Mouse (Mus musculus): Measurements from ENCODE around the gene Setd3. TPM values are rescaled to one million over a fixed set of nuclear protein-coding genes. Genes with fewer than 3 reads are reported as not detected.

Setd3 gene
- polyA plus RNA-seq, 1 experiment from 2014 or later: 90.8 TPM

DNA sequence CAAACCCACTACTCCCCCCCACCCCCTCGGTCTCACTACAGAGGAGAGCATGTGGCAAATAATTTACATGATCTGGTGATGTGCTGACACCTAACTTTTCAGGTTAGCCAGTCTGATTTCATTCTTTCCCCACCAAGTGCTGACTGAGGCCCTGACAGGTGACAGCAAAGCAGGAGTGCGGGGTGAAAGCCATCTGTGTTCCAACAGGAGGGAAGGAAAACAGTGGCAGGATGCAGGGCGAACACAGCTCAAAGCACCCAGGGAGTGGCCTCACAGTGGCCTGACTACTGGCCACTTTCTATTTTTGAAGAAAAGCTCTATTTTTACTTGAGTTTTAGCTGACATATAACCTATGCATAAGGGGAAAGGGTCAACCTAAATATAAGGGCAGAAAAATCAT lies 15.4 kb downstream of the Setd3 start:
- Histone ChIP-seq H3K36me3 (ENCODE audit: control insufficient read depth, insufficient read depth, low read length) (peaks cover 10% of the 10 kb centered on the region), H3K9ac (ENCODE audit: low read depth, low read length) (no peak overlapping the region), H3K4me3 (ENCODE audit: low read length) (no peak overlapping the region), H3K4me2 (ENCODE audit: low read depth, low read length) (no peak overlapping the region), H3K4me1 (ENCODE audit: control insufficient read depth, insufficient read depth, low read length) (peaks cover 1% of the 10 kb centered on the region), H3K27ac (ENCODE audit: low read length) (no peak overlapping the region), H3K9me3 (ENCODE audit: control insufficient read depth, low read length) (no peaks in the 10 kb centered on the region), H3K27me3 (replicated peaks; ENCODE audit: control insufficient read depth, insufficient read depth, low read length) (no peaks in the 10 kb centered on the region)
- no peak for ATAC-seq
- WGBS: 89% methylated on average over 3 of the region's 3 CpGs

DNA sequence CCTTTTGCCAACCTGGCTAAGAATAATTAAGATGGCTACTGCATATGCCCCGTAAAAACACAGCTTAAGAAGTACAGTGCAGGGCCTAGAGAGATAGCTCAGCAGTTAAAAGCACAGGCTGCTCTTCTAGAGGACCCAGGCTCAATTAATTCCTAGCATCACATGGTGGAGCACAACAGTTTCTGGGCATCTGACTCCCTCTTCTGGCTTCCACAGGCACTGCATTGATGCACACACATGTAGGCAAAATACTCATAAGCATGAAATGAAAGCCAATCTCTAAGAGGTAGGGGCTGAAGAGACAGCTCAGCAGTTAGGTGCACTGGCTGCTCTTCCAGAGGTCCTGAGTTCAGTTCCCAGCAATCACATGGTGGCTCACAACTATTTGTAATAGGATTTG lies 17.1 kb downstream of the Setd3 start:
- WGBS: 91% methylated on average over 1 of the region's 1 CpGs
- no peak overlapping the region for H3K4me2 ChIP-seq (ENCODE audit: low read depth, low read length)
- no peak overlapping the region for H3K4me3 ChIP-seq (ENCODE audit: low read length)
- H3K27ac ChIP-seq (ENCODE audit: low read length): no peak overlapping the region
- H3K9me3 ChIP-seq (ENCODE audit: control insufficient read depth, low read length): no peaks in the 10 kb centered on the region
- no peaks in the 10 kb centered on the region for H3K27me3 ChIP-seq (replicated peaks; ENCODE audit: control insufficient read depth, insufficient read depth, low read length)
- no peak overlapping the region for H3K9ac ChIP-seq (ENCODE audit: low read depth, low read length)
- H3K4me1 ChIP-seq (ENCODE audit: control insufficient read depth, insufficient read depth, low read length): no peaks in the 10 kb centered on the region
- peaks cover 15% of the 10 kb centered on the region for H3K36me3 ChIP-seq (ENCODE audit: control insufficient read depth, insufficient read depth, low read length)
- no peak for ATAC-seq

DNA sequence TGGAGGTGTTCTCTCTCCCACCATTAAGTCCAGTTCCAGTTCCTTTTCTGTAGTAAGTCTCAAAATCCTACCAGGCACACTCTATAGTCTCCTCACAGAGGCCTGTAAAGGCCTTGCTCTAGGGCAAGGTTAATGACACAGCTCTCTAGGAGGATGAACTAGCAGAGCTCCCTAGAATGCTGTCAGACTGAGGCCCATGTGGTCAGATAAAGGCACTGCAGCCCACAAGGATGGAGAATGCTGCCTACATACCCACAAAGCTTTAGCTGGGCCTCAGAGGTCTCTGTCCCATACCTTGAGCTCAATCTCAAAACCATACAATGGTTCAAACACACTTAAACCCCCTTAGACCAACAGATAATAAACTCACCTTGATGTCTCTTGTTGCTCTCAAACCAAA lies 19.3 kb downstream of the Setd3 start:
- no peak overlapping the region for H3K27ac ChIP-seq (ENCODE audit: low read length)

DNA sequence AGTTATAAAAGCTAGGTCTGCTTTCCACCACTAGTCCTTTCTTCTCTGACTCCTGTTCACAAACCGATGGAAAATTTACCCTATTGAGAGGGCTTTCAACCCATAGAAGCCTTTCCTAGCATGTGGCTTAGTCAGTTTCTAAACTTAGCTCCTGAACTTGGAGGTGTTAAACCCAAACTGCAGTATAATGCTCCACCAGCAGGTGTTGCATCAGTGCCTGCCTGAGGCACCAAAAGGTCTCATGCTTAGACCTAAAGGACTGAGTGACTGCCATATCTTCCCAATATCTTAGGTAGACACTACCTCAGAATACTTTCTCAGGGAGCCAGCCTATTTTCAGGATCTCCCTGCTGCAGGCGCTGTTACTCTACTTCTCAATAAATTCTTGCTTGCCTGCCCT lies 26.4 kb downstream of the Setd3 start:
- peaks cover 13% of the 10 kb centered on the region; the same call in 1 of the 2 replicates for H3K36me3 ChIP-seq (ENCODE audit: control insufficient read depth, insufficient read depth, low read length)
- H3K9ac ChIP-seq (ENCODE audit: low read depth, low read length): no peak overlapping the region
- 92% methylated on average over 2 of the region's 2 CpGs for WGBS
- H3K4me3 ChIP-seq (ENCODE audit: low read length): no peak overlapping the region
- H3K9me3 ChIP-seq (ENCODE audit: control insufficient read depth, low read length): no peaks in the 10 kb centered on the region
- no peak overlapping the region for H3K4me2 ChIP-seq (ENCODE audit: low read depth, low read length)
- H3K4me1 ChIP-seq (ENCODE audit: control insufficient read depth, insufficient read depth, low read length): no peaks in the 10 kb centered on the region
- H3K27me3 ChIP-seq (replicated peaks; ENCODE audit: control insufficient read depth, insufficient read depth, low read length): no peaks in the 10 kb centered on the region
- H3K27ac ChIP-seq (ENCODE audit: low read length): no peak overlapping the region
- no peak for ATAC-seq

More for the DNA sequence above, 19.3 kb downstream of the Setd3 start:
- Histone ChIP-seq H3K9ac (ENCODE audit: low read depth, low read length) (no peak overlapping the region), H3K4me3 (ENCODE audit: low read length) (no peak overlapping the region), H3K4me1 (ENCODE audit: control insufficient read depth, insufficient read depth, low read length) (no peaks in the 10 kb centered on the region), H3K9me3 (ENCODE audit: control insufficient read depth, low read length) (no peaks in the 10 kb centered on the region), H3K36me3 (ENCODE audit: control insufficient read depth, insufficient read depth, low read length) (peaks cover 15% of the 10 kb centered on the region), H3K27me3 (replicated peaks; ENCODE audit: control insufficient read depth, insufficient read depth, low read length) (no peaks in the 10 kb centered on the region), H3K4me2 (ENCODE audit: low read depth, low read length) (no peak overlapping the region)
- ATAC-seq: no peak

DNA sequence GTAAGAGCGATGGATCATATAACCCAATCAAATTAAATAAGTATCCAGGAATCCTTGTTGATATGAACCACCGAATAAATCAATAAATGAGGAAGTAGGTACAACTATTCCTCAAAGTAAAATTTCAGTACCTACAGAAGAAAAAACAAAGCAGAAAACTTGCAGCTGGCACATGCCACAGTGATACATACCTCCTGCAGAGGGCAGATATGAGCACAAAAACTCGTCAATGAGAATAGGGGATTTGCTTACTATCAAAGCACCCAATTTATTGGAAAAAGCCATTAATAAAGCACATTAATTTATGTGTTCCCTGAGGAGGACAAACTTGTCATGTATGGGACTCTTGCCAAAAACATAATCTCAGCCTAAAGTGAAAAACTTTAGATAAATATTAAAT lies 29.4 kb downstream of the Setd3 start:
- Histone ChIP-seq H3K4me1 (ENCODE audit: control insufficient read depth, insufficient read depth, low read length) (no peaks in the 10 kb centered on the region), H3K27ac (ENCODE audit: low read length) (no peak overlapping the region), H3K4me2 (ENCODE audit: low read depth, low read length) (no peak overlapping the region), H3K27me3 (replicated peaks; ENCODE audit: control insufficient read depth, insufficient read depth, low read length) (no peaks in the 10 kb centered on the region), H3K9me3 (ENCODE audit: control insufficient read depth, low read length) (no peaks in the 10 kb centered on the region), H3K9ac (ENCODE audit: low read depth, low read length) (no peak overlapping the region), H3K36me3 (ENCODE audit: control insufficient read depth, insufficient read depth, low read length) (0 out of 2 replicates have a peak, but pooled peaks cover 8% of the 10 kb centered on the region), H3K4me3 (ENCODE audit: low read length) (no peak overlapping the region)
- no peak for ATAC-seq
- WGBS: 72% methylated on average over 3 of the region's 3 CpGs

DNA sequence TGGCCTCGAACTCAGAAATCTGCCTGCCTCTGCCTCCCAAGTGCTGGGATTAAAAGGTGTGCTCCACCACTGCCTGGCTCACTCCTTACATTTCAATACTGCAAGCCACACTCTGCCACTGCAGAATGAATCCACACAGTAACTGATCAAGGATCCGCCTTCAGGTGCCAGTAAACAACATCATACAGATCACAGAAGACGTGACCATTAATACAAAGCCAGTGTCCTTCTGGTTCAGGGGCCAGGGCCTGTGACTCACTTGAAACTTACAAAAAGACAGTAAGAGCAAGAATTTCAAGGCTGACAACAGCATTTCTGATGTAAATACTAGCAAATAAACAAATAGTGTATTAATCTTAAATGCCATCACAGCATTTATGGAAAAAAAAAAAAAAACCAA lies 33.9 kb downstream of the Setd3 start:
- Histone ChIP-seq H3K9me3 (ENCODE audit: control insufficient read depth, low read length) (no peaks in the 10 kb centered on the region), H3K9ac (ENCODE audit: low read depth, low read length) (no peak overlapping the region), H3K36me3 (ENCODE audit: control insufficient read depth, insufficient read depth, low read length) (0 out of 2 replicates have a peak, but pooled peaks cover 5% of the 10 kb centered on the region), H3K27me3 (replicated peaks; ENCODE audit: control insufficient read depth, insufficient read depth, low read length) (no peaks in the 10 kb centered on the region), H3K27ac (ENCODE audit: low read length) (no peak overlapping the region), H3K4me1 (ENCODE audit: control insufficient read depth, insufficient read depth, low read length) (no peaks in the 10 kb centered on the region; the same call in 1 of the 2 replicates), H3K4me3 (ENCODE audit: low read length) (no peak overlapping the region), H3K4me2 (ENCODE audit: low read depth, low read length) (no peak overlapping the region)
- 96% methylated on average over 3 of the region's 3 CpGs for WGBS
- no peak for ATAC-seq

DNA sequence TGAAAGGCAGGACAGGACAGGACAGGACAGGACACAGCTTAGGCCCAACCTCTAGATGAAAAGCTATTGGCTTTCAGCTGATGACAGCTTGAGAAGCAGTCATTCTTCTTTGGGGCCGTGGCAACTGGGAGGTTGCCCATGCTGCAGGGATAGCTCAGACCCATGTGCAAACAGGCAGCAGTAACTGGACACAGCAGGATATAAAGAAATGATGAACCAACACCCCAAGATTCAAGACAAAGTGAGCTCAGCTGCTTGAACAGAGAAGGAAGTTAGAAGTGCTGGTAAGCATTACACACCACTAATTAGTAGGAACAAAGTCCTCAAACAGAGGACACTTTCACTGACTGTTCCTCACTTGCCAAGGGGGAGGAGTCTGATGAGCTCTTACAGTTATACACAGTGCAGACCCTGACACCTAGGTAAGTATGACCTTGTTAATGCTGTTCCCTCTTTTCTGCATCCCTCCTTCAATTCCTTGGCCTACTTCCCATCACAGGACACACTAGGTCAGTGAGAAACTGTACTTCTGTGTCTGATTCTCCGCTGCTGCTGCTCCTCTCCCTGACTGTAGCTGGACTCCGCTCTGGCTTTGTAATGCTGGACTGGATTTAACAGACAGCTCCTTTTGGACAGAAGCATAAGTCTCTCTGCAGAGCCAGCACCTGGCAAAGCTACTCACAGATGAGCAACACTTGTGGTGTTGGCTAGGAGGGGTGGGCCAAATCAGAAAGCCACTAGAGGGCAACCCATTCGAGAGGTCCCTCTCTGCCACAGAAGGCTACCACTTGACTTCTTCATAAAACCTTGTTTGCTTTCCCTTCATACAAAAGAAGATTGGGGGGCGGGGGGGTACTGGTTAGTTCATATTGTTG lies 35.3 kb downstream of the Setd3 start:
- WGBS: 90% methylated on average over 5 of the region's 5 CpGs
- H3K4me3 ChIP-seq (ENCODE audit: low read length): no peak overlapping the region
- no peaks in the 10 kb centered on the region for H3K27me3 ChIP-seq (replicated peaks; ENCODE audit: control insufficient read depth, insufficient read depth, low read length)
- H3K9ac ChIP-seq (ENCODE audit: low read depth, low read length): no peak overlapping the region
- H3K36me3 ChIP-seq (ENCODE audit: control insufficient read depth, insufficient read depth, low read length): 0 out of 2 replicates have a peak, but pooled peaks cover under 1% of the 10 kb centered on the region
- no peak overlapping the region for H3K27ac ChIP-seq (ENCODE audit: low read length)
- ATAC-seq: peak; percentile 56
- no peaks in the 10 kb centered on the region for H3K9me3 ChIP-seq (ENCODE audit: control insufficient read depth, low read length)
- H3K4me2 ChIP-seq (ENCODE audit: low read depth, low read length): no peak overlapping the region
- no peaks in the 10 kb centered on the region; the same call in 1 of the 2 replicates for H3K4me1 ChIP-seq (ENCODE audit: control insufficient read depth, insufficient read depth, low read length)

DNA sequence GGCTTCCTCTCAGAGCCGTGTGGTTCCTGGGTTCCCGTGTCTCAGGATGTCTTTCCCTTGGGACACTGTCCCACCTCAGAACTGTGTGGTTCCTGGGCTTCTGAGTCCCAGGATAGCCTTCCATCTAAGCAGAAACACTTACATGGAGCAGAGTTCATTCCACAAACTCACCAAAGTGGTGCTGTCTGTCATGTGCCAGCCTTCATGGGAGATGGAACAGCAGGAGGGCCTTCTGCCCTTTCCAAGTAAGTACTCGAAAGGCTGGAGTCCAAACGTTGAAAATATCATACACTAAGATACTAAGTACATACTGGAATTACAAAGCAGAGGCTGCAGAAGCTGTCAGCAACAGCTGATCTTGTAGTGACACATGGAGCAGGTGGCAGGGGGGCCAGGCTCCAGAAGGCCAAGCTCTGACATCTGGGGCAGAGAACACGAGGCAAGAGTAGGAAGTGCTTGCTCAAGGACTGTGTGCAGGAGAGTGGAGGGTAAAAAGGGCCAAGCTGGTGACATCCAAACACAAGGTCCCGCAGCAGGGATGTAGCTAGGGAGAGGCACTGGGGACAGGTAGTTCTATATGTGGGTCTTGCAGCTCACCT lies 43.4 kb downstream of the Setd3 start:
- Histone ChIP-seq H3K27me3 (replicated peaks; ENCODE audit: control insufficient read depth, insufficient read depth, low read length) (no peaks in the 10 kb centered on the region), H3K36me3 (ENCODE audit: control insufficient read depth, insufficient read depth, low read length) (peaks cover 12% of the 10 kb centered on the region), H3K4me2 (ENCODE audit: low read depth, low read length) (no peak overlapping the region), H3K9me3 (ENCODE audit: control insufficient read depth, low read length) (no peaks in the 10 kb centered on the region), H3K9ac (ENCODE audit: low read depth, low read length) (no peak overlapping the region), H3K27ac (ENCODE audit: low read length) (no peak overlapping the region), H3K4me1 (ENCODE audit: control insufficient read depth, insufficient read depth, low read length) (no peaks in the 10 kb centered on the region), H3K4me3 (ENCODE audit: low read length) (no peak overlapping the region)
- ATAC-seq: no peak
- 86% methylated on average over 6 of the region's 6 CpGs for WGBS

DNA sequence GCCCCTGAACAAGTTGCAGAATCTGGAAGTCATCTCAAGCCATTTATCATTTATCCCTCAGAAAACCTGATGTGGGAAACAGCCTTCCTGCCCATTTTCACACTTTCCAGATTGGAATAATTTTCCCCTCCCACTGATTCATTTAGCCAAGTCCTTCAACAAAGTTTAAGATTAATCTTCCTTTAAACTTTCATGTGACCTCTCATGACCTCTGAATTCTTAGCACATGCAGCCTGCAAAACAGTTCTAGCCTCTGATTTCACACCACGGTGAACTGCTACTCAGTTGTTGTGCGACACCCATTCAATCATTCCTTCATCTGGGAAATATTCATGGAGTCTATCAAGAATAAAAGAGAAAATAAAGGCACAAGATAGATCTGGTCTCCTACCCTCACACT lies 45.9 kb downstream of the Setd3 start:
- Histone ChIP-seq H3K9me3 (ENCODE audit: control insufficient read depth, low read length) (no peaks in the 10 kb centered on the region), H3K4me3 (ENCODE audit: low read length) (no peak overlapping the region), H3K9ac (ENCODE audit: low read depth, low read length) (no peak overlapping the region), H3K4me2 (ENCODE audit: low read depth, low read length) (no peak overlapping the region), H3K4me1 (ENCODE audit: control insufficient read depth, insufficient read depth, low read length) (no peaks in the 10 kb centered on the region), H3K27me3 (replicated peaks; ENCODE audit: control insufficient read depth, insufficient read depth, low read length) (no peaks in the 10 kb centered on the region), H3K27ac (ENCODE audit: low read length) (no peak overlapping the region), H3K36me3 (ENCODE audit: control insufficient read depth, insufficient read depth, low read length) (peaks cover 24% of the 10 kb centered on the region)
- ATAC-seq: no peak
- WGBS: 73% methylated on average over 2 of the region's 2 CpGs
